Mouse (Mus musculus) intestine, embryonic 14.5 days (tissue): ENCODE measurements around the gene Trim46. TPM values are rescaled to one million over a fixed set of nuclear protein-coding genes. Genes with fewer than 3 reads are reported as not detected.
A peak's percentile ranks its signal among the peaks of the same experiment; 100 is the strongest.

Experiments
- ATAC-seq: fragments of 200-750 bp; cut with Nextera tagmentation; replicated peaks from 2 replicates; pipeline ENCODE4 v1.8.0; 2017; ENCODE audit warnings: low read depth, moderate number of reproducible peaks, moderate TSS enrichment, moderate library complexity; ENCODE audit not compliant: low FRiP score, low TSS enrichment
- DNase-seq: peaks from one replicate; pipeline ENCODE4 v3.0.0-alpha.2; 2018; ENCODE audit warnings: low spot score
- H3K27ac ChIP-seq: fragments of 300-500 bp; sonication (generic); 2 replicates; pipeline ENCODE4 v1.5.1; 2014; ENCODE audit warnings: low read depth, mild to moderate bottlenecking, control low read depth
- H3K27me3 ChIP-seq: fragments of 300-500 bp; sonication (generic); replicated peaks from 2 replicates; pipeline ENCODE4 v1.6.1; 2014; ENCODE audit warnings: low read length, control low read depth; ENCODE audit not compliant: control insufficient read depth, insufficient read depth
- H3K36me3 ChIP-seq: fragments of 300-500 bp; sonication (generic); 2 replicates; pipeline ENCODE4 v1.6.1; 2014; ENCODE audit warnings: low read length, control low read depth; ENCODE audit not compliant: control insufficient read depth, insufficient read depth
- H3K4me1 ChIP-seq: fragments of 300-500 bp; sonication (generic); replicated peaks from 2 replicates; pipeline ENCODE4 v1.6.1; 2014; ENCODE audit warnings: low read length, control low read depth, mixed read lengths; ENCODE audit not compliant: control insufficient read depth, insufficient read depth
- H3K4me2 ChIP-seq: fragments of 300-500 bp; sonication (generic); 2 replicates; pipeline ENCODE4 v1.6.1; 2014; ENCODE audit warnings: low read length
- H3K4me3 ChIP-seq: fragments of 300-500 bp; sonication (generic); 2 replicates; pipeline ENCODE4 v1.5.1; 2014; ENCODE audit warnings: low read depth, low read length, control low read depth, mixed read lengths
- H3K9ac ChIP-seq: fragments of 300-500 bp; sonication (generic); 2 replicates; pipeline ENCODE4 v1.6.1; 2014; ENCODE audit warnings: mild to moderate bottlenecking, low read length
- H3K9me3 ChIP-seq: fragments of 300-500 bp; sonication (generic); 2 replicates; pipeline ENCODE4 v1.6.1; 2016; ENCODE audit warnings: low read length, control low read depth; ENCODE audit not compliant: control insufficient read depth
- WGBS: fragments of 180-500 bp; shearing (Covaris S2); extraction: QIAGEN DNeasy Blood & Tissue Kit; methylation state at CpG from one replicate; pipeline ENCODE4 v1.1.7; 2014; 5-methylcytosine and 5-hydroxymethylcytosine counted together
- polyA plus RNA-seq: library from polyadenylated mRNA; unstranded; fragments of >200 nt; fragmentation: Nextera tagmentation; extraction: Ambion mirVana; gene quantifications from 2 replicates; pipeline ENCODE4 v1.2.1, GENCODE M21; 2014

Gene Trim46
- polyA plus RNA-seq, 1 experiment from 2014 or later = 3.5 TPM

DNA sequence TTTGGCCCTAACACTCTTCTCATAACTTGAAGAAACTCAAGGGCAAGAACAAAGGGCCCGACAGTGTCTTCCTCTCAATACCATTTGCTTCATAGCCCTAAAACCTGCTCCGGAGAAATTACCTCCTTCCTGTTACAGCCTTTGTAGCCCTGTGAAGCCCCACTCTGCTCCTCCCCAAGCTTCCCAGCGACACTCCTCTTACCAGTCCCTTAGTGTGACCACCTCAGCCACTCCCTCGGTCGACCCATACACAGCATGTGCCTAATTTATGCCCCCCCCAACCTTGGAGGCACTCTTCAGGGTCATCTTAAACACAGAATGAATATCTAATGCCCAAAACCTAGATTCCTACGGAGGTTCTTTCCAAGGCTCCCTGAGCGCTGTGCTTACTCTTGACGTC, 32.5 kb upstream of the Trim46 start:
- peaks cover 15% of the 10 kb centered on the region; the same call in 1 of the 2 replicates for H3K36me3 ChIP-seq
- WGBS = 13% methylated on average over 8 of the region's 8 CpGs
- H3K9ac ChIP-seq = peak overlapping the region; percentile 64
- H3K9me3 ChIP-seq = no peaks in the 10 kb centered on the region
- 0 out of 2 replicates have a peak, but pooled peaks cover 4% of the 10 kb centered on the region for H3K27me3 ChIP-seq
- peak overlapping the region; percentile 71 for H3K4me2 ChIP-seq
- no peak for ATAC-seq
- peak overlapping the region; percentile 61 for H3K4me3 ChIP-seq
- peaks cover 44% of the 10 kb centered on the region for H3K4me1 ChIP-seq
- no peak for DNase-seq
- H3K27ac ChIP-seq = peak overlapping the region; percentile 43

DNA sequence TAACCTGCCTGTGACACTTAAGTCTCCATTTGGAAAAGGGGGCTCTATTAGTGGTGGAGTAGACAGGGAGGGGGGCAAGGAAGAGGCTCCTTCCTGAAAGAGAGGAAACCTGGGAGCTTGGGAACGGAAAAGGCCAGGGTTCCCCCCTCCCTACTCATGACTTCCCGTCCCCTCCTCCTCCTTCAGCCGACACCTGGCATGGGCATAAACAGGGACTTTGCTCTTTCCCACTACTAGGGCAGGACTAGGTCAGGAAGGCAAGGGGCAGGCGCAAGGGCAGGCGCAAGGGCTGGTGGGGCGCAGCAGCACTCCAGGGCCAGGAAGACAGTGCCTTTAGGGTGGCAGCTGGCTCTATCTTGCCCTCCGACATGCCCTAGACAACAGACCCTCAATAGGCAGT, 32.0 kb upstream of the Trim46 start:
- 0 out of 2 replicates have a peak, but pooled peaks have one; percentile 0 for ATAC-seq

DNA sequence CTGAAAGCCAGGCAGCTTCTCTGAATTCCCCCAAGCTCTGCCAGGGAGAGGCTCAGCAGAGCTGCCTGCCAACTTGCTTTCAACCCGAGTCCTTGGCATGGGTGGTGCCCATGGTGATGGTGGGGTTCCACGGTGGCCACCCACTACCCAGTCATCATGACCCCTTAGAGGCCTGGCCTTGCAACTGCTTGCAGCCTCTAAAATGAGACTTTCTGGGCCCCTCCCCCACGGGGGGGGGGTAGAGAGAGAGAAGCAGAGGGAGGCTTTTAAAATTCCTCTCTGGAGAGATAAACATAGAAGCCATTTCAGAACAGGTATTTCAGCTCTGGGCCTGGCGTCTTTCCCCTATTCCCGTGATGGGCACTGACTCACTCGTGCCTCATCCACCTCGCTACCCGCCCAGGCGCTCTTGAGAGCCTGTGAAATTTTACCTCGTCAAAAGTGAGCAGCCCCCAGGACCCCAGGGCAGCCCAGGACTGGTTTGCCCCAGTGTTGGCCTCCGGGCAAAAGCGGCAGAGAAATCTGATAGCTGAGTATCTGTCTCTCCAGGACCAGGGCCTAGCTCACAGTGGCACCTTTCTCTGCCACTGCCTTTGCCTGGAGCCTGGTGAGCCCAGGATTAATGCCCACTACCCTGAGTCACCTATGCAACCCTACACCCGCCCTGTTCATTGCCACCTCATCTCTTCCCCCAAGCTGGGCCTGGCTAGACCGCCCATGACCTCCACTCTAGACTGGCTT, 31.3 kb upstream of the Trim46 start:
- ATAC-seq = no peak
- 24% methylated on average over 14 of the region's 14 CpGs for WGBS

More for the DNA sequence above, 32.0 kb upstream of the Trim46 start:
- Histone ChIP-seq H3K9ac (peak overlapping the region; percentile 64), H3K36me3 (peaks cover 15% of the 10 kb centered on the region; the same call in 1 of the 2 replicates), H3K4me3 (peak overlapping the region; percentile 61), H3K4me2 (peak overlapping the region; percentile 71), H3K4me1 (peaks cover 44% of the 10 kb centered on the region), H3K27me3 (0 out of 2 replicates have a peak, but pooled peaks cover 4% of the 10 kb centered on the region), H3K9me3 (no peaks in the 10 kb centered on the region), H3K27ac (peak overlapping the region; percentile 43)
- WGBS = 43% methylated on average over 7 of the region's 7 CpGs
- DNase-seq = no peak

DNA sequence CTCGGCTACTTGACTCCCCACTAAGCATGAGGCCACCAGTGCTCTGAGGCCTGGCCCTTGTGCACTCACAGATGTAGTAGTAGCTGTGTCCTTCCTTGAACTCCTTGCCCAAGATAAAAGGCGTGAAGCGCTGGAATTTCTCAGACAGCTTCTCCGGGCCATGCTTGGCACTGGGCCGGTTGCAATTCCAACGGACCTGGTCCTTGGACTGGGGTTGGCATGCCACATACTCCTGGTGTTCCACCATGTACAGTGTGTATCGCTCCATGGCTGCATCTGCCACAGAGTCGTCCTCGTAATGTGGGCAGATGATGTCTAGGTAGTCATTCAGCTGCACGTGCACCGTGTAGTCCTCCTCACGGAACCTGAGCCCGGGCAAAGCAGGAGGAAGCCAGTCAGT, 30.0 kb upstream of the Trim46 start:
- peaks cover 34% of the 10 kb centered on the region for H3K4me1 ChIP-seq
- no peak overlapping the region for H3K9ac ChIP-seq
- H3K27ac ChIP-seq = no peak overlapping the region
- H3K4me3 ChIP-seq = no peak overlapping the region
- no peak for ATAC-seq
- H3K4me2 ChIP-seq = no peak overlapping the region
- peaks cover 25% of the 10 kb centered on the region for H3K36me3 ChIP-seq
- WGBS = 91% methylated on average over 13 of the region's 13 CpGs
- H3K9me3 ChIP-seq = no peaks in the 10 kb centered on the region
- no peak for DNase-seq
- no peaks in the 10 kb centered on the region for H3K27me3 ChIP-seq

More for the DNA sequence above, 31.3 kb upstream of the Trim46 start:
- Histone ChIP-seq H3K27me3 (0 out of 2 replicates have a peak, but pooled peaks cover 4% of the 10 kb centered on the region), H3K4me2 (peak overlapping the region; percentile 71), H3K4me3 (peak overlapping the region; percentile 61), H3K9ac (peak overlapping the region; percentile 64), H3K36me3 (peaks cover 20% of the 10 kb centered on the region; the same call in 1 of the 2 replicates), H3K4me1 (peaks cover 44% of the 10 kb centered on the region), H3K9me3 (no peaks in the 10 kb centered on the region), H3K27ac (peak overlapping the region; percentile 43)
- DNase-seq = peak; percentile 64

DNA sequence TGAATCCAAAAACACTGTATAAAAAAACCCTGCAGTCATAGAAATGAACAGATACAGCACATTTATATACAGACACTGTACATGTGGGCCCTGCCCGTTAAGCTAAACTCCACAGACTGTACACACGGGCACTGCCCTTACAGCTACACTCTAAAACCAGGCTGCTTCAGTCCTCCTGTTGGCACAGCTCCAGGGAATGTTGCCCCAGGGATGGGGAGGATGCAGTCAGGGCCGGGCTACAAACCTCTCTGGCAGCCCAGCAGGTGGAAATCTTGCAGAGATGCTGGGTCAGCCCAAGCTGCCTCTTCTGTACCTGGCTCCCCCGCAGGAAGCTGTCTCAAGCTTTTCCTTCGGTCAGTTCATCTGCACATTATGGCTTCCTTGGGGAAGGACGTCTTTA, 25.7 kb upstream of the Trim46 start:
- H3K27ac ChIP-seq = no peak overlapping the region
- no peaks in the 10 kb centered on the region for H3K9me3 ChIP-seq
- ATAC-seq (no peak), DNase-seq (no peak)
- no peak overlapping the region for H3K4me2 ChIP-seq
- no peak overlapping the region for H3K9ac ChIP-seq
- 74% methylated on average over 6 of the region's 6 CpGs for WGBS
- H3K4me1 ChIP-seq = peaks cover 33% of the 10 kb centered on the region
- no peak overlapping the region for H3K4me3 ChIP-seq
- no peaks in the 10 kb centered on the region for H3K27me3 ChIP-seq
- peaks cover 25% of the 10 kb centered on the region for H3K36me3 ChIP-seq

DNA sequence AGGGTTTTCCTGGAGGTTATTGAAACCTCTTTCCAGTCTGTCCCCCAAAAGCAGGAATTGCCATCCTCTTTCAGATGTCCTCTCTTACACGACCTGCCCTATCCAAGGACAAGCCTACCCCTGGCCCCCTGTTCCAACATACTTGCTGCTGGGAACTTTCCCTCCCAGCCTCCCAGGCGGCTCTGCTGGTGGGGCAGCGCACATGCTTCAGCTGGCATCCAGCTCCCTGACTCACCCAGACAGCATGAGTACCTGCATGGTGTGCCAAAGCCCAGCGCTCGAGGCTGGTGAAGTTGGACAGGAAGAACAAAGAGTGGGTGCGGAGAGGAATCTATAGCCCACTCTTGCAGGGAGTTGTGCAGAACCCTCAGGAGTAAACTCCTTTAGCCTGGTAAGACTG, 24.8 kb upstream of the Trim46 start:
- Histone ChIP-seq H3K9me3 (no peaks in the 10 kb centered on the region), H3K9ac (peak overlapping the region; percentile 69), H3K4me3 (peak overlapping the region; percentile 55), H3K36me3 (peaks cover 22% of the 10 kb centered on the region), H3K27me3 (no peaks in the 10 kb centered on the region), H3K4me1 (peaks cover 35% of the 10 kb centered on the region), H3K4me2 (peak overlapping the region; percentile 83), H3K27ac (peak overlapping the region; percentile 76; the same call in 1 of the 2 replicates)
- 77% methylated on average over 6 of the region's 6 CpGs for WGBS
- DNase-seq = no peak
- no peak for ATAC-seq

DNA sequence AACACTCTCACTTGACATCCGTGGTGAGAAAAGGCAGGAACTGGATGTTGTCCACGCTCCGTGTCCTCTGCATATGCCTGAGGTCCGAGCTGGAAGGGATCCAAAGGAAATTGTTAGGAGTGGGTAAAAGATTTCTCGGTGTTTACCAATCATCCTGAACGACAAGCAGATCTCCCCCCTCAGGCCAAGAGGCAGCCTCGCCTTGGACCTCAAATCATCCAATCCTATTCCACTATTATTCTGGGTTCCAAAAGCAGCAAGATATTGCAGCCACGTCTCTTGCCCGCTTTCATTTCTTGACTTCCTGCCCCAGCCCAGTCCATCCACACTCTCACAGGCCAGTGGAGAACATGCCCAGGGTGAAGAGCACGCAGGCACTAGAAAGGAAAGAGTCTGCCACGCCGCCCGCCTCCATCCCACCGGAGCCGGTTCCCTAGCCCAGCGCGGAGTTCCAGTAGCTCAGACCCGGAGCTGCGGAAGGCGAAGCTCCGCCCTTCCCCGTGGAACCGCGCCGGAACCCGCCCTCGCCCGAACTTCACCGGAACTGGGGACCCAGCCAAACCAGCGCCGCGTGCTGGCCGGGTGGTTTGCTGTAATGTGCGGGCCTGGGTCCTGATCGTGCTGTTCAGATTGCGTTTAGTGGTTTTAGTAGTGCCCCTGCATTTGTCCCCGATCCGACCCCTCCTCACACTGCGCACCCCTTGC, 24.1 kb upstream of the Trim46 start, which contains the start of gene Slc50a1:
Gene Slc50a1, minus strand, starts transcription at position 520 of the 705 bp plus-strand sequence.
- Histone ChIP-seq H3K4me2 (peak within 1 kb of the TSS; percentile 83), H3K36me3 (peaks cover 15% of the 10 kb centered on the region), H3K27me3 (no peaks in the 10 kb centered on the region), H3K27ac (peak within 1 kb of the TSS; percentile 76), H3K4me3 (peak within 1 kb of the TSS; percentile 55), H3K4me1 (peaks cover 36% of the 10 kb centered on the region), H3K9ac (peak within 1 kb of the TSS; percentile 69), H3K9me3 (no peaks in the 10 kb centered on the region)
- ATAC-seq (peak; percentile 51; the same call in 1 of the 2 replicates), DNase-seq (peak; percentile 88)
- under 1% methylated on average over 39 of the region's 39 CpGs for WGBS

DNA sequence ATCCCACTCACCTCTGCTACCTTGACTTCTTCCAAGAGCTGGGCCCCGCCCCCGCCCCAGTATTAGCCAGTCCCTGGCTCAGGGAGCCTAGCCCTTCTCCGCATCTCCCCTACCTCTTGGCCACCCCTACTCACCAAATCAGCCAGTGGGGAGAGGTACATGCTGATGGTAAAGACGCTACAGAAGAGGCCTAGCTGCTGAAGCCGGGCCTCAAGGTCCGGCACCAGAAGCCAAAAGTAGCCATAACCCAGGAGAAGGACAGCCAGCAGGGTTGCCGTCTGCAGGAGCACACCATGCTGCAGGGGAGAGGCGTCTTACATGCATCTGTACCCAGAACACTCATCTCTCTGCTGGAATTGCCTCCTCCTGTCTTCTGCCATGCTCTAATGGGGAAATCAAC, 22.8 kb upstream of the Trim46 start:
- Histone ChIP-seq H3K36me3 (peaks cover 10% of the 10 kb centered on the region), H3K9me3 (no peaks in the 10 kb centered on the region), H3K4me2 (no peak overlapping the region), H3K4me3 (no peak overlapping the region), H3K4me1 (peaks cover 36% of the 10 kb centered on the region), H3K27me3 (no peaks in the 10 kb centered on the region), H3K9ac (no peak overlapping the region), H3K27ac (no peak overlapping the region)
- ATAC-seq (no peak), DNase-seq (no peak)
- WGBS = 59% methylated on average over 8 of the region's 8 CpGs
